Mouse (Mus musculus) E14TG2a.4 (cell line): ENCODE results near the gene Synpo2l.

Source experiments
- H3K27me3 ChIP-seq: 2 replicates; pipeline ENCODE4 v1.6.1; 2014; ENCODE audit warnings: low read length, control low read depth; ENCODE audit not compliant: insufficient read depth
- H3K36me3 ChIP-seq: 2 replicates; pipeline ENCODE4 v1.6.1; 2014; ENCODE audit warnings: low read length, control low read depth; ENCODE audit not compliant: insufficient read depth
- H3K4me1 ChIP-seq: replicated peaks from 2 replicates; pipeline ENCODE4 v1.6.1; 2014; ENCODE audit warnings: low read depth, low read length, control low read depth
- H3K4me3 ChIP-seq: replicated peaks from 2 replicates; pipeline ENCODE4 v1.5.1; 2014; ENCODE audit warnings: mild to moderate bottlenecking, low read length
- H3K9me3 ChIP-seq: 2 replicates; pipeline ENCODE4 v1.6.1; 2014; ENCODE audit warnings: low read length, control low read depth
- CTCF ChIP-seq: conservative IDR thresholded peaks from 2 replicates; pipeline ENCODE4 v1.5.1; 2014; ENCODE audit warnings: low read length
- NANOG ChIP-seq: IDR thresholded peaks from 2 replicates; pipeline ENCODE4 v1.6.1; 2014; ENCODE audit warnings: borderline replicate concordance, low read length, mixed read lengths
- POU5F1 ChIP-seq: IDR thresholded peaks from 2 replicates; pipeline ENCODE4 v1.6.1; 2014; ENCODE audit warnings: low read length, borderline replicate concordance

Gene Synpo2l

GRCm38 (mm10) chr14:20700362-20700761 is 32.2 kb upstream of the Synpo2l start:
- peaks cover 64% of the 10 kb centered on the region for H3K36me3 ChIP-seq
- TF ChIP-seq CTCF: no peak
- TF ChIP-seq NANOG: no peak
- no peak for TF ChIP-seq POU5F1
- no peaks in the 10 kb centered on the region for H3K9me3 ChIP-seq
- no peak overlapping the region for H3K4me3 ChIP-seq
- peaks cover 60% of the 10 kb centered on the region for H3K4me1 ChIP-seq
- no peaks in the 10 kb centered on the region for H3K27me3 ChIP-seq

GRCm38 (mm10) chr14:20698515-20698914 is 30.4 kb upstream of the Synpo2l start:
- H3K9me3 ChIP-seq: no peaks in the 10 kb centered on the region
- no peaks in the 10 kb centered on the region for H3K27me3 ChIP-seq
- peaks cover 58% of the 10 kb centered on the region for H3K36me3 ChIP-seq
- H3K4me1 ChIP-seq: peaks cover 66% of the 10 kb centered on the region
- no peak overlapping the region for H3K4me3 ChIP-seq
- TF ChIP-seq POU5F1 (no peak), NANOG (no peak), CTCF (no peak)

GRCm38 (mm10) chr14:20696986-20697385 is 28.8 kb upstream of the Synpo2l start:
- H3K9me3 ChIP-seq: no peaks in the 10 kb centered on the region
- H3K36me3 ChIP-seq: peaks cover 73% of the 10 kb centered on the region
- TF ChIP-seq NANOG (no peak), POU5F1 (no peak), CTCF (no peak)
- H3K27me3 ChIP-seq: no peaks in the 10 kb centered on the region
- H3K4me3 ChIP-seq: peak overlapping the region; percentile 94; the same call in 1 of the 2 replicates
- H3K4me1 ChIP-seq: peaks cover 66% of the 10 kb centered on the region

GRCm38 (mm10) chr14:20695761-20696520 is 27.8 kb upstream of the Synpo2l start:
- TF ChIP-seq CTCF: no peak
- no peak for TF ChIP-seq NANOG
- no peak for TF ChIP-seq POU5F1
- Histone ChIP-seq H3K36me3 (peaks cover 83% of the 10 kb centered on the region), H3K9me3 (no peaks in the 10 kb centered on the region), H3K27me3 (no peaks in the 10 kb centered on the region), H3K4me1 (peaks cover 56% of the 10 kb centered on the region), H3K4me3 (peak overlapping the region; percentile 94)

- Histone ChIP-seq H3K27me3 (no peaks in the 10 kb centered on the region), H3K36me3 (peaks cover 83% of the 10 kb centered on the region), H3K9me3 (no peaks in the 10 kb centered on the region), H3K4me3 (peak within 1 kb of the TSS; percentile 94), H3K4me1 (peaks cover 47% of the 10 kb centered on the region)
- no peak for TF ChIP-seq POU5F1
- no peak for TF ChIP-seq CTCF
- TF ChIP-seq NANOG: no peak
Measured at GRCm38 (mm10) chr14:20694884-20695760, 27.0 kb upstream of the Synpo2l start, which contains the start of gene Fut11. Gene Fut11 (plus strand): TSS chr14:20694968.

GRCm38 (mm10) chr14:20694185-20694883 is 26.2 kb upstream of the Synpo2l start:
- Histone ChIP-seq H3K27me3 (no peaks in the 10 kb centered on the region), H3K36me3 (peaks cover 83% of the 10 kb centered on the region)

GRCm38 (mm10) chr14:20693589-20694101 is 25.5 kb upstream of the Synpo2l start:
- no peaks in the 10 kb centered on the region for H3K27me3 ChIP-seq
- no peaks in the 10 kb centered on the region for H3K9me3 ChIP-seq
- H3K4me3 ChIP-seq: no peak overlapping the region
- H3K4me1 ChIP-seq: peaks cover 43% of the 10 kb centered on the region
- no peak for TF ChIP-seq CTCF
- H3K36me3 ChIP-seq: peaks cover 83% of the 10 kb centered on the region

More at GRCm38 (mm10) chr14:20694185-20694883, 26.2 kb upstream of the Synpo2l start:
- Histone ChIP-seq H3K4me1 (peaks cover 45% of the 10 kb centered on the region), H3K4me3 (peak overlapping the region; percentile 94), H3K9me3 (no peaks in the 10 kb centered on the region)
- no peak for TF ChIP-seq CTCF
- TF ChIP-seq NANOG: no peak
- TF ChIP-seq POU5F1: no peak

GRCm38 (mm10) chr14:20691772-20692171 is 23.6 kb upstream of the Synpo2l start:
- Histone ChIP-seq H3K4me3 (no peak overlapping the region), H3K9me3 (no peaks in the 10 kb centered on the region), H3K4me1 (peaks cover 24% of the 10 kb centered on the region), H3K27me3 (no peaks in the 10 kb centered on the region), H3K36me3 (peaks cover 85% of the 10 kb centered on the region)
- TF ChIP-seq CTCF (no peak), NANOG (no peak), POU5F1 (no peak)
